Mouse (Mus musculus): ENCODE measurements at regions not wholly inside any gene's neighbourhood (a gene's known extent, or its start where the extent isn't known, plus 50 kb on each side); places are given as distances from the start of the nearest gene placed in this dataset.

GRCm38 (mm10) chr10:67739199-67739598, 173.3 kb downstream of the Zfp365 start:
- ATAC-seq (replicated peaks; ENCODE audit: poor library complexity, severe bottlenecking): no peak

- peak; percentile 78 for ATAC-seq (replicated peaks; ENCODE audit: poor library complexity, severe bottlenecking)
Measured at GRCm38 (mm10) chr10:67736636-67737035, 175.8 kb downstream of the Zfp365 start.

GRCm38 (mm10) chr10:67731577-67731976, 180.9 kb downstream of the Zfp365 start:
- no peak for ATAC-seq (replicated peaks; ENCODE audit: poor library complexity, severe bottlenecking)

- ATAC-seq (replicated peaks; ENCODE audit: poor library complexity, severe bottlenecking): peak; percentile 89
Measured at GRCm38 (mm10) chr10:67729271-67729670, 180.5 kb upstream of the Ado start.

GRCm38 (mm10) chr10:67727580-67727979, 178.8 kb upstream of the Ado start:
- no peak for ATAC-seq (replicated peaks; ENCODE audit: poor library complexity, severe bottlenecking)

- ATAC-seq (replicated peaks; ENCODE audit: poor library complexity, severe bottlenecking): no peak
Measured at GRCm38 (mm10) chr10:67726796-67727195, 178.0 kb upstream of the Ado start.

- no peak for ATAC-seq (replicated peaks; ENCODE audit: poor library complexity, severe bottlenecking)
Measured at GRCm38 (mm10) chr10:67726351-67726750, 177.6 kb upstream of the Ado start.

GRCm38 (mm10) chr10:67721787-67722186, 173.0 kb upstream of the Ado start:
- peak; percentile 70 for ATAC-seq (replicated peaks; ENCODE audit: poor library complexity, severe bottlenecking)

GRCm38 (mm10) chr10:67717506-67717905, 168.8 kb upstream of the Ado start:
- ATAC-seq (replicated peaks; ENCODE audit: poor library complexity, severe bottlenecking): no peak

- ATAC-seq (replicated peaks; ENCODE audit: poor library complexity, severe bottlenecking): peak; percentile 10
Measured at GRCm38 (mm10) chr10:67715046-67715445, 166.3 kb upstream of the Ado start.

- ATAC-seq (replicated peaks; ENCODE audit: poor library complexity, severe bottlenecking): peak; percentile 76
Measured at GRCm38 (mm10) chr10:67713098-67713497, 164.3 kb upstream of the Ado start.

- ATAC-seq (replicated peaks; ENCODE audit: poor library complexity, severe bottlenecking): peak; percentile 71
Measured at GRCm38 (mm10) chr10:67712665-67713064, 163.9 kb upstream of the Ado start.

GRCm38 (mm10) chr10:67711961-67712360, 163.2 kb upstream of the Ado start:
- no peak for ATAC-seq (replicated peaks; ENCODE audit: poor library complexity, severe bottlenecking)

- ATAC-seq (replicated peaks; ENCODE audit: poor library complexity, severe bottlenecking): no peak
Measured at GRCm38 (mm10) chr10:67706436-67706835, 157.7 kb upstream of the Ado start.

GRCm38 (mm10) chr10:67702783-67703455, 154.2 kb upstream of the Ado start:
- ATAC-seq (replicated peaks; ENCODE audit: poor library complexity, severe bottlenecking): peak; percentile 82

- no peak for ATAC-seq (replicated peaks; ENCODE audit: poor library complexity, severe bottlenecking)
Measured at GRCm38 (mm10) chr10:67697401-67698195, 148.8 kb upstream of the Ado start.

- peak; percentile 85 for ATAC-seq (replicated peaks; ENCODE audit: poor library complexity, severe bottlenecking)
Measured at GRCm38 (mm10) chr10:67695891-67696853, 147.4 kb upstream of the Ado start.

GRCm38 (mm10) chr10:67694751-67695150, 146.0 kb upstream of the Ado start:
- peak; percentile 31 for ATAC-seq (replicated peaks; ENCODE audit: poor library complexity, severe bottlenecking)

- ATAC-seq (replicated peaks; ENCODE audit: poor library complexity, severe bottlenecking): peak; percentile 54
Measured at GRCm38 (mm10) chr10:67693586-67693985, 144.8 kb upstream of the Ado start.

- peak; percentile 82 for ATAC-seq (replicated peaks; ENCODE audit: poor library complexity, severe bottlenecking)
Measured at GRCm38 (mm10) chr10:67689944-67690670, 141.4 kb upstream of the Ado start.

Data from granulocyte monocyte progenitor cell, adult 5-6 weeks (primary cell).